Mouse (Mus musculus): ENCODE measurements around the gene Ltv1. TPM values are rescaled to one million over a fixed set of nuclear protein-coding genes. Genes with fewer than 3 reads are reported as not detected.

Gene Ltv1
- total RNA-seq, 4 experiments from 2014 or later, result 17.6 to 25.5 (median 19.3) TPM

DNA sequence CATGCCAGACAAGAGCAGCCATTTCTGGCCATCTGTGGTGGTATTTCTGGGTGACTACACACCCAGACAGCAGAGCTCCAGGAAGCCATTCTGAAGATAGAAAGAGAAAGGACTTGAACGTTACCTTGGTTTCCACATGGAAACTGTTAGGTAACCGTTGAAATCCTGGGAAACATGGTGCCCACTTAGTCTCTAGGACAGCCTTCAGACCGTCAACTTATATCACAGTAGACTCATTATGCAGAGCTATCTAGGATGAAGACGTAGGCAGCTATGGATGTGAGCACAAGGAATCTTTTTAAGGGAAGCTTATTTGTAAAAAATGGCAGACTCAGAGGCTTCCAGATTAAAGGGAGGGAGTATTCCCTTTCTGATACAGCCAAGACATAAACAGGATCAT, 59.1 kb downstream of the Ltv1 start:
- no peak for DNase-seq (ENCODE audit: low spot score)

Other genes starting within 250 kb of the Ltv1 start
- gene Stx11, start 228.9 kb downstream of the Ltv1 start, total RNA-seq (2022), result 1 to 10 TPM; 1.7 to 2.5 (median 2.3) TPM
- gene Sf3b5, start 187.8 kb downstream of the Ltv1 start, total RNA-seq (2022), result 1 to 10 TPM; 6.5 to 7.8 (median 7.1) TPM
- 1 to 10 TPM; 4.1 to 9.4 (median 6.5) TPM for gene Plagl1, start 132.7 kb downstream of the Ltv1 start, total RNA-seq (2022)
- not detected for gene Zc2hc1b, start 15.1 kb downstream of the Ltv1 start, total RNA-seq (2022)

Measured in heart, adult 8-10 months (tissue).